Mouse (Mus musculus): ENCODE data around the gene Abhd16a. TPM values are rescaled to one million over a fixed set of nuclear protein-coding genes. Genes with fewer than 3 reads are reported as not detected.

Gene Abhd16a
- polyA plus RNA-seq, 1 experiment from 2014 or later, result 33.9 TPM

DNA sequence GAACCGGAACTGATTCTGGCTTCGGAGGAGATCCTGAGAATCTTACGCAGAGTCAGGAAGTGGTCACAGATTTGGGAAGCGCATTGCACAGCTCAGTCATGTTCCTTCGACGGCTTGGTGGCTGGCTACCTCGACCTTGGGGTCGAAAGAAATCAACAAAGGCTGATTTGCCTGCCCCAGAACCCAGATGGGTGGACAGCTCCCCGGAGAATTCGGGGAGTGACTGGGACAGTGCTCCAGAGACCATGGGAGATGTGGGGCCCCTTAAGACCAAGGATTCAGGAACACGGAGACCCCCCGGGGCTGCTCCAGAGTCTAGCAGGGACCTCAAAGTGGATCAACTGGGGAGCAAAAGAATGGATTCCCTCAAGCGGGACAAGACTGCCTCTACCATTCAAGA lies 38.0 kb downstream of the Abhd16a start:
- peaks cover 60% of the 10 kb centered on the region for H3K79me2 ChIP-seq (ENCODE audit: inconsistent target)
- H3K27ac ChIP-seq, result peak overlapping the region; percentile 85
- WGBS (ENCODE audit: missing documents), result 35% methylated on average over 13 of the region's 13 CpGs
- peak overlapping the region; percentile 75 for H3K4me3 ChIP-seq (ENCODE audit: inconsistent target)
- peaks cover 28% of the 10 kb centered on the region for H3K36me3 ChIP-seq (ENCODE audit: inconsistent target)

DNA sequence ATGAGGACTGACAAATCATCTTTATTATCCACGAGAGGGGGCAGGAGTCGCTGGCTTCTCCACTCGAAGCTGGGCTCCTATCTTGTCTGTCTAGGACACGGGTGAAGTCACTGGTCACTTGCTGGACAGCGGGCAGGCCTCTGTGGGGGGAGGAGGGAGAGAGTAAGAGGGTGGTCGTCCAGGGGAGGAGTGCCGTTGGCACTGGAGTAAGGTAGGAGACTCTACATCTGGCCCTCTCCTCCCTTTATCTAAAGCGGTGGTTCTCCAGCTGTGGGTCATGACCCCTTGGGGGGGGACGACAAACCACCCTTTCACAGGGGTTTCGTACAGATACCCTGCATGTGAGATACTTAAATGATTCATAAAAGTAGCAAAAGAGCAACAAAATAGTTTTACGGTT lies 39.9 kb downstream of the Abhd16a start:
- peaks cover 21% of the 10 kb centered on the region; the same call in 1 of the 2 replicates for H3K36me3 ChIP-seq (ENCODE audit: inconsistent target)
- 90% methylated on average over 11 of the region's 11 CpGs for WGBS (ENCODE audit: missing documents)
- H3K4me3 ChIP-seq (ENCODE audit: inconsistent target), result no peak overlapping the region
- H3K27ac ChIP-seq, result no peak overlapping the region
- peaks cover 40% of the 10 kb centered on the region for H3K79me2 ChIP-seq (ENCODE audit: inconsistent target)

DNA sequence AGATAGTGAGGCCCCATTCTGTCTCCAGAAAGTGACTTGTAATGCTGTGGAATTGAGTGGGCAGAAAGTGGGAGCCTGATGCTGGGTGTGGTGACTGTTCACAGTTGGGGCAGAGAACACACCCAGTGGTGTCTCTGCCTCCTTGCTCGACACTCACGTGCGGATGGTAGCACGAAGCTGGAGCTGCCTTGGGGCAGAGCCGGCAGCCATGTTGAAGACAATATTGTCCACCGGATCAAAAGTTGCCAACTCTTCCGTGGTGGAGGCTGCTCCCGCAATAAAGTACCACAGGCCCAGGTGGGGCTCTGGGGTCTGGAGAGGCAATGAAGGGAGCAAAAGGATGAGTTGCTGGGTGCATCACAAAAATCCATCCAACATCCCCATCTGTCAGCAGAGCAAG lies 42.0 kb downstream of the Abhd16a start:
- Histone ChIP-seq H3K27ac (no peak overlapping the region), H3K36me3 (ENCODE audit: inconsistent target) (peaks cover 16% of the 10 kb centered on the region; the same call in 1 of the 2 replicates), H3K79me2 (ENCODE audit: inconsistent target) (peaks cover 41% of the 10 kb centered on the region), H3K4me3 (ENCODE audit: inconsistent target) (no peak overlapping the region)
- 87% methylated on average over 8 of the region's 8 CpGs for WGBS (ENCODE audit: missing documents)

DNA sequence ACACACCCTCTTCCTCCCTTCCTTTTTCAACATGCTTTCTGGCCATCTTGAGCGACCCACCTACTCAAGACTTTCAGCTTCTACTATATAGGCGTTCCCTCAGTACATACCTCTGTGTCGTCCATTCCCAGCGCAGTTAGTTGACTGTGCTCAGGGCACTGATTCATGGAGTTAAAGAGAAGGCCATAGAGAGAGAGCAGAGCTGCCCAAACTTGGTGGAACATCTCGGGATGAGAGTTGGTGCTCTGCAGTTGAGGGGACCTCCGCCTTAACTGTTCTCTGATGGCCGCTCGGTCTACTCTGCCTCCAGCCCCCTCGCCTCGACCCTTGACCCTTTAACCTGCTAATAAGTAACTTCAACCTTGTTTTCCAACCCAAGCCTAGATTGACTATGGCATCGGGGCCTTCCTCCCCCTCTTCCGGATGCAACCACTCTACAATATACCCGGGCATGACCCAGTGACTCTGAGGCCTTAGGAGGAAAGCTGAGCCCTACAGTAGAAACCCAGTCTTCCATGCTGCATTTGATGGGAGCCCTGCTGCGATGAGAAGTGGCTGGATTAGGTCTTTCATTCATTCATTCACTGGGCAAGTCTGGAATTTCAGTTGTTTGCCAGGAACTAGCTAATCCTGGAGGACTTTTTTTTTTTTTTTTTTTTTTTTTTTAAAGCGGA lies 42.6 kb downstream of the Abhd16a start, which contains the start of gene Apom:
TSS of gene Apom (minus strand) at position 551 of the 674 bp plus-strand sequence.
- no peak within 1 kb of the TSS for H3K4me3 ChIP-seq (ENCODE audit: inconsistent target)
- peaks cover 16% of the 10 kb centered on the region; the same call in 1 of the 2 replicates for H3K36me3 ChIP-seq (ENCODE audit: inconsistent target)
- 89% methylated on average over 15 of the region's 15 CpGs for WGBS (ENCODE audit: missing documents)
- peaks cover 47% of the 10 kb centered on the region for H3K79me2 ChIP-seq (ENCODE audit: inconsistent target)
- H3K27ac ChIP-seq, result no peak within 1 kb of the TSS

DNA sequence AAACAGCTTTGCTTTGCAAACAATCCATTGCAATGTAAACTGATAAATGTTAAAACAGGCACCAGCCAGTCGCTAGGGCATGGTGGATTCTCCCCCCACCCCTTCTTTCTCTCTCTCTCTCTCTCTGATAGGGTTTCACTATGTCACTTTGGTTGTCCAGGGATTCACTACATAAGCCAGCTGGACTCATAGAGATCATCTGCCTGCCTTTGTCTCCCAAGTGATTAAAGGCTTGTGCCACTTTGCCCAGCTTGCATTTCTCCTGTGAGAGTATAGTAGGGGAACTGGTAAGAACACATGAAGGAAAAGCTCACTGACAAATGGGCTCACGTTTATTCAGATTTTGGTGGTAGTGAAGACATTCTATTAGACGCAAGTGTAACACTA lies 43.1 kb downstream of the Abhd16a start:
- Histone ChIP-seq H3K79me2 (ENCODE audit: inconsistent target) (peaks cover 48% of the 10 kb centered on the region), H3K36me3 (ENCODE audit: inconsistent target) (peaks cover 16% of the 10 kb centered on the region; the same call in 1 of the 2 replicates), H3K27ac (no peak overlapping the region), H3K4me3 (ENCODE audit: inconsistent target) (no peak overlapping the region)
- WGBS (ENCODE audit: missing documents), result 93% methylated on average over 3 of the region's 3 CpGs

DNA sequence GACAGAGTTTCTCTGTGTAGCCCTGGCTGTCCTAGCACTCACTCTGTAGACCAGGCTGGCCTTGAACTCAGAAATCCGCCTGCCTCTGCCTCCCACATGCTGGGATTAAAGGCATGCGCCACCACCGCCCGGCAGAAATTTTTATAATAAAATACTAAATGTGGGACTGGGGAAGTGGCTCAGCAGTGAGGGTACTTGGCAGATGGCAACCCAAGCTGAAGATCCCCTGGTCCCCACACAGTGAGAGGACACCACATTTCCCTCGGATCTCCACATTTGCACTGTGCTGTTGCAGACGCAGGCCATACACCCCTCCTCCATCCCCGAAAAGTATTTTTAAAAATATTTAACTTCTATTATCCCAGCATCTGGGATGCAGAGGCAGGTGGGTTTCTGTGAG lies 44.5 kb downstream of the Abhd16a start:
- H3K79me2 ChIP-seq (ENCODE audit: inconsistent target), result peaks cover 48% of the 10 kb centered on the region
- H3K4me3 ChIP-seq (ENCODE audit: inconsistent target), result no peak overlapping the region
- WGBS (ENCODE audit: missing documents), result 82% methylated on average over 6 of the region's 7 CpGs
- H3K27ac ChIP-seq, result no peak overlapping the region
- H3K36me3 ChIP-seq (ENCODE audit: inconsistent target), result peaks cover 13% of the 10 kb centered on the region; the same call in 1 of the 2 replicates

DNA sequence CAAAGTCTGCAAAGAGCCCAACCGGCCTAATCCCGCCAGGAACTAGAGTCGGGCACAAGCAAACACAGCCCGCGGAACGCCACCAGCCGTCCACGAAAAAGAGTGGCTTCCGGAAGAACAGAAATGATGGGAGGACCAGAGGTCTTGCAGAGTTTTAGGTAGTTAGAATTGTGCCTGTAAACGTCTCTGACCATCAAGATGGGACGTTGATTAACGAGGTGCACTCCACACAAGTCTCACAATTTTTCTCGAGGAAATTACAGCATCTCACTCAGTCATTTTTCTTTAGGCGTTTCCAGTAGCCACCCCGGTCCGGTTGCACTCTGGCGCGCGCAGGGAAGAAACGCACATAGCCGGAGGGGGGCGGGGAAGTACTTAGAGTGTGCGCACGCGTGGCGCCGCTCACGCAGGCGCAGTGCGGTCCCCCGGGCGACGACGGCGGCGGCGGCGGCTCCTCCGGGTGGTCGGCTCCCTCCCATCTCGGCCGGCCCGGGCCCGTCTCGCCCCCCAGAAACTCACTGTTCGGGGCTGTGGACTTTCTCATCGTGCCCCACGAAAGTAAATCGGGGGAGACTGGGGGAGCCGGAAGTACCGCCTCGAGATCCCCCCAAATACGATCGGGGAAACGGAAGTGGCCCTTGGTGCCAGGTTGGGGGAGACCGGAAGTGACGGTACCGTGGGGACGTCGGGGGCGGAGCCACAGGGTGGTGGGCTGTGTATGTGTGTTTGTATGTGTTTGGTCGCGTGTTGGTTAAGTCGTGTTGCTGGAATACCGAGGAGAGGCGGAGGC lies 45.9 kb downstream of the Abhd16a start, which contains the start of gene Bag6:
TSS of gene Bag6 (plus strand) at position 378 of the 790 bp plus-strand sequence.
- WGBS (ENCODE audit: missing documents), result under 1% methylated on average over 63 of the region's 66 CpGs
- Histone ChIP-seq H3K27ac (peak within 1 kb of the TSS; percentile 88), H3K36me3 (ENCODE audit: inconsistent target) (peaks cover 22% of the 10 kb centered on the region), H3K4me3 (ENCODE audit: inconsistent target) (peak within 1 kb of the TSS; percentile 88), H3K79me2 (ENCODE audit: inconsistent target) (peaks cover 48% of the 10 kb centered on the region)

DNA sequence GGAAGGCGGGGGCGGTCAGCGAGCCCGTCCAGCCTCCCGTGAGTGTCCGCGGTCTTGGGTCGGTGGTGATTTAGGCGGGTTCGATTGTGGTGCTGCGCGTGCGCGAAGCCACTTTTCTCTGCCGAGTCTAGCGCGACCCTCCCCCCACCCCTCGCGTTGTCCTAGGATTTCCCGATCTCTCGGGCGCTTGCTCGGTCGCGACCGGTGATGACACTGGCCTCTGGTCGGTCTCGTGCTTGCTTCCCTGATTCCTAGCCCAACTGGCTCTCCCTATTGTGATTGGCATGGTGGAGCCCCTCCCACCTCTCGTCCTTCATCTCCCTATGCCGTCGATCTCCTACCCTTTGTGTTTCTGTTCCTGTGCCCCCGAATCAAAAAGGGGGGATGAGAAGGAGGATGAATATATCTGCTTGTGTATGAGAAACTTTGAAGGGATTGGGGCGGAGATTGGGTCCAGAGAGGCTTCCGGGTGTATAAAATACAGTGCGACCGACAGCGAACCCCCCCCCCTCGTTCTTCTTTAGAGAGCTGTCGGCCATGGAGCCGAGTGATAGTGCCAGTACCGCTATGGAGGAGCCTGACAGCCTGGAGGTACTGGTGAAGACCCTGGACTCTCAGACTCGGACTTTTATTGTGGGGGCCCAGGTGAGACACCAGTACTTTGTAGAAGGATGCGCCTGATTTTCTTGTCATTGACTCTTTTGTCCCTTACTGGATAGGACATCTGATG lies 46.7 kb downstream of the Abhd16a start:
- peak overlapping the region; percentile 88 for H3K27ac ChIP-seq
- peaks cover 53% of the 10 kb centered on the region for H3K79me2 ChIP-seq (ENCODE audit: inconsistent target)
- WGBS (ENCODE audit: missing documents), result under 1% methylated on average over 38 of the region's 43 CpGs
- H3K36me3 ChIP-seq (ENCODE audit: inconsistent target), result peaks cover 26% of the 10 kb centered on the region
- H3K4me3 ChIP-seq (ENCODE audit: inconsistent target), result peak overlapping the region; percentile 88

DNA sequence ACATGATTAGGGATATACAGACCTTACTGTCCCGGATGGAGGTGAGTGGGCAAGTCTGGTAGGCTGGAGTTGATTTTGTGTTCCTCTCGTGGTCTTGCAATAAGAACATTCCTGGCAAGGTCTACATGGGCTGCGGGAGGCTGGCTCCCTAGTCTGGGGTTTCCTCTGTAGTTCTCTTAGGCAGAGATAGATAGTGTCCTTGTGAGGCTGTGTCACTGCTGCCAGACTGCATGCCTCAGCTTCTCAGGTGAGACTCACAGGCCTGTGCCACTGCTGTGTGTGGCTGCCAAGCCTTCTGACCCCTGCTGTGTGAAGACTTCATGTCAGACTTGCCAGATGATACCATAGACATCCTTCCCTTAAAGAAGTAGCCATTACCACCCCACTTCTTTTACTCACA lies 50.2 kb downstream of the Abhd16a start:
- Histone ChIP-seq H3K79me2 (ENCODE audit: inconsistent target) (peaks cover 62% of the 10 kb centered on the region), H3K36me3 (ENCODE audit: inconsistent target) (peaks cover 60% of the 10 kb centered on the region), H3K4me3 (ENCODE audit: inconsistent target) (no peak overlapping the region), H3K27ac (no peak overlapping the region)
- WGBS (ENCODE audit: missing documents), result 91% methylated on average over 3 of the region's 3 CpGs

DNA sequence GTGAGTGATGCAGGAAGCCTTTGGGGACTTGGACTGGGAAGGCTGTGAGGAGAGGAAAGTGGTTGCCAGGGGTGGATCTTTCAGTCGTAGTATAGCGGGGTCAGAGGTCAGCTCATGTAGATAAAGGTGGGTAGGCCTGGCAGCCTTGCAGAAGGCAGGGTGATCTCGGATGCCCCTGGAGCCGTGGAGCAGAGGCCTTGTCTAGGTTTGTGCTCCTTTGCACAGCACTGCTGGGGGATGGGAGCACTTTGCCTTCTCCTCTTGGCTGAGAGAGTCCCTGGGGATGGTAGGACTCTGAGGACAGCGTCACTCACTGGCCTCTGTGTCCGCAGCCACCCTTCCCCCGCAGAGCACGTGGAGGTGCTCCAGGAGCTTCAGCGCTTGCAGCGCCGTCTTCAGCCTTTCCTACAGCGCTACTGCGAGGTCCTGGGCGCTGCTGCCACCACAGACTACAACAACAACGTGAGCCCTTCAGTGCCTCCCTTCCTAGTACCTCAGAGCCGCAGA lies 51.5 kb downstream of the Abhd16a start:
- H3K79me2 ChIP-seq (ENCODE audit: inconsistent target), result peaks cover 60% of the 10 kb centered on the region
- peaks cover 72% of the 10 kb centered on the region for H3K36me3 ChIP-seq (ENCODE audit: inconsistent target)
- no peak overlapping the region for H3K4me3 ChIP-seq (ENCODE audit: inconsistent target)
- no peak overlapping the region for H3K27ac ChIP-seq
- 96% methylated on average over 15 of the region's 16 CpGs for WGBS (ENCODE audit: missing documents)

DNA sequence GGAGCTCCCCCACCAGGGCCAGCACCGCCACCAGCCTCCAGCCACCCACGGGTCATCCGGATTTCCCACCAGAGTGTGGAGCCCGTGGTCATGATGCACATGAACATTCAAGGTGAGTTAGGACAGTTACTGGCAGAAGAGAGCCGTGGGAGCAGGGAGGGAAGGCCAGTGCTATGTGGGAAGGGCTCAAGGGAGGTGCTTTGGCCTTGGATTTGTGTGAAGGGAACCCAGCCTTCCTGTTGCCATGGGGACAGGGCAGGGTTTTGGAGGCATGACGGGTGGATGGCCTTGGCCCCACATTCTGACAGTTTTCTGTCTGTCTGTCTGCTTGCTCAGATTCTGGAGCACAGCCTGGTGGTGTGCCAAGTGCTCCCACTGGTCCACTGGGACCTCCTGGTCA lies 52.9 kb downstream of the Abhd16a start:
- peaks cover 46% of the 10 kb centered on the region for H3K79me2 ChIP-seq (ENCODE audit: inconsistent target)
- no peak overlapping the region for H3K27ac ChIP-seq
- H3K36me3 ChIP-seq (ENCODE audit: inconsistent target), result peaks cover 86% of the 10 kb centered on the region
- 94% methylated on average over 6 of the region's 6 CpGs for WGBS (ENCODE audit: missing documents)
- H3K4me3 ChIP-seq (ENCODE audit: inconsistent target), result no peak overlapping the region

DNA sequence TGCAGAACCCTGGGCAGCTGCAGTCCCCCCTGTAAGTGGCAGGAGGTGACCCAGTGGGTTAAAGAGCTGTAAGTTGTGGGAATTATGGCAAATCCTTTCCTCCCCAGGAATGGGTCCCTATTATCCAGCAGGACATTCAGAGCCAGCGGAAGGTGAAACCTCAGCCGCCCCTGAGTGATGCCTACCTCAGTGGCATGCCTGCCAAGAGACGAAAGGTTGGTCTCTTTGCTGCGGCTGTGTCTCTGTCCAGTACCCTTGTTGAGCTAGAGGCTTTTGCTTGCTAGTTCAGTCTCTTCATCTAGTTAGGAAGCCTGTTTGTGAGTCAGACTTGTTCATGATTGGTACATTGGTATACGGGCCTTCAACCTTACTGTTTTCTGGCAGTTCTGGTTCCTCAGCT lies 57.1 kb downstream of the Abhd16a start:
- Histone ChIP-seq H3K4me3 (ENCODE audit: inconsistent target) (no peak overlapping the region), H3K79me2 (ENCODE audit: inconsistent target) (peaks cover 5% of the 10 kb centered on the region; the same call in 1 of the 2 replicates), H3K27ac (no peak overlapping the region), H3K36me3 (ENCODE audit: inconsistent target) (peaks cover 88% of the 10 kb centered on the region)
- WGBS (ENCODE audit: missing documents), result 95% methylated on average over 5 of the region's 5 CpGs

DNA sequence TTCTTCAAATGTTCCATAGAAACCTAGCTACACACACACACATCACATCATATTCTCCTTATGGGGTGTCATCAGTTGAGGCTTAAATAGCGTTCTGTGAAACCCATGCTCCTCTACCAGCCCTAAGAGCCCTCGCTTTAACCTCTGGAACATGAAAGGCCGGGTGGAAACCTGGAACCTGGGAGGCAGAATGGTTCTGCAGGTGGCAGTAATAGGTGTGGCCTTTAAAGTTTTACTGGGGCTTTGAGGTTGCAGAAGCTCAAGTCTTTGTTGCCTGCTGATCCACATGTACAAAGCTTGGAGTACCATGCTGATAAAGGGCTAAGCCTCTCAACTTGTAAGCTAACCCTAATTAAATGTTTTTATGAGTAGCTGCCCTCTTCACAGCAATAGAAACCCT lies 58.3 kb downstream of the Abhd16a start:
- H3K4me3 ChIP-seq (ENCODE audit: inconsistent target), result no peak overlapping the region
- H3K27ac ChIP-seq, result no peak overlapping the region
- no peaks in the 10 kb centered on the region; the same call in 1 of the 2 replicates for H3K79me2 ChIP-seq (ENCODE audit: inconsistent target)
- 89% methylated on average over 2 of the region's 3 CpGs for WGBS (ENCODE audit: missing documents)
- H3K36me3 ChIP-seq (ENCODE audit: inconsistent target), result peaks cover 81% of the 10 kb centered on the region

DNA sequence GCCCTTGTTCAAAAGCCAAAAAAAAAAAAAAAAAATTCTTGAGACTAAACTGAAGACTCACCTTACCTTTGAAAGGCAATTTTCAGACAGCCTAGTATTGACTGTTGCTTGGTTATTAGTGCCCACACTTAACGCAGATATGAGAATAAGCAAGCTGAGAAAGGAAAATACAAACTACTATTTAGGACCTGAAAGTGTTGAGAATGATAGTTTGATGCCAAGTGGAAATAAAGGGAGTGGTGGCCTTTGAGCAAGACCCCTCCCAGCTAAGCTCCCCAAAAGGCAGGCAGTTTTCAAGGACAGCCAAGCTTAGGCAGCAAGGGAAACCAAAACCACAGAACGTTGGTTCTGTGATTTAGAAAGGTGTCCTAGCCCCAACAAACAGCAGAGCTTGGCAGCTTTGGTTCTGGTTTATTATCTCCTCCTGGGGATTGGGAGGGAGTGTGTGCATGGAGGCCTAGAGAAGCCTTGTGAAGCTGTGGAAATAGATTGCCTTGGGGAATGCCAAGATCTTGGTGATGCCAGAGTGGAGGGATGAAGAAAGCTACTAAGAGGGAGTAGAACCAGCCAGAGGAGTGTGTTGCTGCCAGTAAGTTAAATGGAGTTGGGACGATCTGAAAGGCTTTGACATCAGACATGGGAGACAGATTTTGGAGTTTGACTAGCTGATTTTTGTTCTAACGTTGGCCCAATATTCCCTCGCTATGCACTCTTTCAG lies 59.0 kb downstream of the Abhd16a start:
- Histone ChIP-seq H3K79me2 (ENCODE audit: inconsistent target) (no peaks in the 10 kb centered on the region; the same call in 1 of the 2 replicates), H3K4me3 (ENCODE audit: inconsistent target) (no peak overlapping the region), H3K27ac (no peak overlapping the region), H3K36me3 (ENCODE audit: inconsistent target) (peaks cover 81% of the 10 kb centered on the region)
- 76% methylated on average over 5 of the region's 5 CpGs for WGBS (ENCODE audit: missing documents)
